Mouse (Mus musculus) bone marrow macrophage, adult 2 months (primary cell): ENCODE results near the gene Sh3gl1.

Source experiments
- CTCF ChIP-seq: IDR thresholded peaks from 2 replicates; pipeline ENCODE4 v1.5.1; 2012; ENCODE audit warnings: low read depth, mild to moderate bottlenecking, low read length, moderate library complexity
- POLR2A ChIP-seq: IDR thresholded peaks from 2 replicates; pipeline ENCODE4 v1.6.1; 2012; ENCODE audit warnings: mild to moderate bottlenecking, low read depth, low read length, borderline replicate concordance

DNA sequence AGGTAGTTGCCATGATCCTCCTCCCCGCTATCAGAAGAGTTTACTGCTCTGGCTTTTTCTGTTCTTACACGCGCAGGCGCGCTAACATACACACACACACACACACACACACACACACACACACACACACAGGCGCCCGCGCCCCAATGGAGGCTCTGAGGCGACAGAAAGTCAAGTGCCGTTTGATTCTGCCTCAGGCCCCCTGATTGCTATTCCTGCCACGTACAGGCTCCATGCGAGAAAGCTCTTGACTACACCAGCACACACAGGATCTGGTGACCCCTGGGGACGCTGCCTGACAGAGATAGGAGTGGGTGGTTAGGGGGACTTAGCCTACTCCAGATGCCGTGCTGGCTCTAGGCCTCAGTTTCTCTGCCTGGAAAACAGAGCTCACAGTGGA, 66.9 kb downstream of the Sh3gl1 start:
- TF ChIP-seq POLR2A (no peak), CTCF (no peak)
